Mouse (Mus musculus) thymus, postnatal 25 days (tissue): ENCODE results near the gene Camkk2.
A peak's percentile ranks its signal among the peaks of the same experiment; 100 is the strongest.

Source experiments
- DNase-seq: peaks from one replicate; pipeline ENCODE4 v3.0.0; 2022

The Camkk2 gene

GRCm38 (mm10) chr5:122779277-122779834, at the start of gene Camkk2:
TSS of gene Camkk2 (minus strand) at chr5:122779409.
- DNase-seq = peak; percentile 78

DNA sequence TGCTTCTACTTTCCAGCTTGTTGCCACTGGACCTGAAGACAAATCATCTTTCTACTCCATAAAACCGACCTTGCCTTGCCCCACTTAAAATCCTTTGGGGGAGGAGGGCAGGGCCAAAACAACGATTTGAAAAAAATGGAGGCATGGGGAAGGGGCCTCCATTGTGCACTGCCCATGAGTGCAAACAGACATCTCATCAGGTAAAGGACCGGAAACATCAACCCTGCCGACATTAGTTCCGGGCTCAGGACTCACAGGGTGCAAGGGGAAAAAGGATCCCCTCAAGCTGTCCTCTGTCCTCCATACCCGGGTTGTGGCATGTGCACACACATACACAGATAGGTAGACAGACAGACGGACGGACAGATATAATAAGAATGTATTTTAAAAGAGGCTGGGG, 45.9 kb upstream of the Camkk2 start:
- DNase-seq = no peak

DNA sequence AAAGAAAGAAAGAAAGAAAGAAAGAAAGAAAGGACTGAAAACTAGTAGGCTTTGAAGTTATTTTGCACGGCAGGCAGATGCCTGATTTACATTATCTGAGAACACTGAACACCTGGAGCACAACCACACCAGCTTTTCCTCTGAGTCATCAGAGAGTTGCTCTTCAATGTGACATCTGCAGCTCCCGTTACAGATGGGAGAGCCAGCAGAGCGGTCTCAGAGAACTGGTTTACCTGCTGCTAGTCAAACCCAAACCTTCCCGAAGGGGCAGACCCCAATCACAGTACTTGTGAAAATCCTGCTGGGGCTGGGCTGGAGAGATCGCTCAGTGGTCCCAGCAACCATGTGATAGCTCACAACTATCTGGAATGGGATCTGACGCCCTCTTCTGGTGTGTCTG, 45.2 kb upstream of the Camkk2 start:
- DNase-seq = peak; percentile 63

DNA sequence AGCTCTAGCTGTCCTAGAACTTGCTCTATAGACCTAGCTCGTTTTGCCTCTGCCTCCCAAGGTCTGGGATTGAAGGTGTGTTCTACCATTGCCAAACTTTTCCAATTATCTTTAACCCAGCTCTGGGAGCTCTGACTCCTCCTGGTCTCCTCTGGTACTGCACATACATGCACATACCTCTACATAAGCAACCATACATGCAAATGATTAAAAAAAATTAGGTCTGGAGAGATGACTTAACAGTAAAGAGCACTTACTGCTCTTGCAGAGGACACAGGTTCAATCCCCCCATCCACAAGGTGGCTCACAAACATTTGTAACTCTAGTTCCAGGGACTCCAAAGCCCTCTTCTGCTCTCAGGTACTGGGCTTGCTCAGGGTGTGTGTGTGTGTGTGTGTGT, 44.8 kb upstream of the Camkk2 start:
- DNase-seq = peak; percentile 37

GRCm38 (mm10) chr5:122822441-122822840, 43.2 kb upstream of the Camkk2 start:
- DNase-seq = no peak

DNA sequence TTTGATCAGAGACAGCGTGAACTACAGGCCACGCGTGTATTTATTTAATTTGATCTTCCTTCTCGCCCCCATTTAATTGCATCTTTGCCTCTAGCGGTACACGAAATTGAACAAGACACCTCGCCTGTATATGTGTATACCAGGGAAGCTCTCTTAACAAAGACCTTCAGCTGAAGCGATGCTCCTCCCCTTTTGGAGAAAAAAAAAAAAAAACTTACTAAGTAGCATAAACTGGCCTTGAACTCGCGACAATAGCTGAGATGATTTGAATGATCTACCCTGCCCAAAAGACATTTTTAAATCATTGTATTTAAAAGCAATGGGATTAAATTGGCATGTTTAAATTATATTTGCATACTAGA, 42.3 kb upstream of the Camkk2 start:
- no peak for DNase-seq

DNA sequence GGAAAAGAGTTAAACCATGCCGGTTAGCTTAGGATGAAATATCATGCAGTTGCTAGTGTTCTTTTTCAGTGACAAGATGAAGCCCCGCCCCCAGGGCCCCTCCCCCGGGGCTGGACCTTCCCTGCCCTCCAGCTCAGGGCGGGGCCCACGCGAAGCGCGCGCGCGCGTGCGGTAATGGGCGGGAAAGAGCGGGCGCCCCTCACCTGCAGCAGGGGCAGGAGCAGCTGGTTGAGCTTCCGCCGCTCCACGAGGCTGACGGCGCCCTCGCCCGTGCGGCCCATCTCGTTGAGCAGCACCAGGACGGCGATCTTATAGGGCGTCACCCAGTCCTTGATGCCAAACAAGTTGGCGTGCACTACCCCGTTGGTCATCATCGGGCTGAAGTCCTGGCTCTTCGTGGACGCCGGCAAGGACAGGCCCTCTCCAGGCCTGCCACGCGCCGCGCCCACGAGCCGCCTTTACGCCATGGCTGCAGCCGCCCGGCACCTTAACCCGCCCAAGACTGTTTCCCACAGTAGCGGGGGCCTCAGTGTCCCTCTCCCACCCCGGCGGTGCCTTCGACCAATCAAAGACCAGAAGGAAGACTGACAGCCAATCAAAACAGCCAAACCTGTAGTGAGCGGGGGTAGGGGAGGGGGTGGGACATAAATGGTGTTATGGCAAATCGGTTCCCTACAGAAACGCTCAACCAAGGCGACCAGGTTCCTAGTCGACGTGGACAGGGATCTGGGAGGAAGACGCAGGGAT, 41.7 kb upstream of the Camkk2 start, which contains the start of gene Anapc5:
TSS of gene Anapc5 (minus strand) at position 563 of the 747 bp plus-strand sequence.
- peak; percentile 94 for DNase-seq

- DNase-seq = no peak
Observed at GRCm38 (mm10) chr5:122812699-122813098, 33.5 kb upstream of the Camkk2 start.

DNA sequence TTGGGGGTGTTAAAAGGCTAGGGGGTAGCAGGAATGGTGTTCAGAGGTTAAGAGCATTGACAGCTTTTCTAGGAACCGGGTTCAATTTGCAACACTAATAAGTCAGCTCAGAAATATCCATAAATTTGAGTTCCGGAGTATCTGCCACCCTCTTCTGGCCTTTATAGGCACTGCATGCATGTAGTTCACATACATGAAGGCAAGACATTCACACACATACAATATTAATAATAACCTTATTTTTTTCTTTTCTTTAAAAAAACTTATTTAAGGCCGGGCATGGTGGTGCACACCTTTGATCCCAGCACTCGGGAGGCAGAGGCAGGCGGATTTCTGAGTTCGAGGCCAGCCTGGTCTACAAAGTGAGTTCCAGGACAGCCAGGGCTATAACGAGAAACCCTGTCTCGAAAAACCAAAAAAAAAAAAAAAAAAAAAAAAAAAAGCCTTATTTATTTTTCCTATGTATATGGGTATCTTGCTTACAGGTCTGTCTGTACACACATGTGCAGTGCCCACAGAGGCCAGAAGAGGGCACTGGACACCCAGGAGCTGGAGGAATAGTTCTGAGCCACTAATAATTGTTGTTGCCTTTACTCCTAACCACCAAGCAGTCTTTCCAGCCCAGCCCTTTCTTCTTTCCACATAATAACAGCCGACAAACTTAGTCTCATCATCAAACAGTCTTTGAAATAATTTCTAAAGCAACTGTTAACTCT, 32.3 kb upstream of the Camkk2 start:
- DNase-seq = peak; percentile 77

- no peak for DNase-seq
Observed at GRCm38 (mm10) chr5:122805503-122805902, 26.3 kb upstream of the Camkk2 start.

DNA sequence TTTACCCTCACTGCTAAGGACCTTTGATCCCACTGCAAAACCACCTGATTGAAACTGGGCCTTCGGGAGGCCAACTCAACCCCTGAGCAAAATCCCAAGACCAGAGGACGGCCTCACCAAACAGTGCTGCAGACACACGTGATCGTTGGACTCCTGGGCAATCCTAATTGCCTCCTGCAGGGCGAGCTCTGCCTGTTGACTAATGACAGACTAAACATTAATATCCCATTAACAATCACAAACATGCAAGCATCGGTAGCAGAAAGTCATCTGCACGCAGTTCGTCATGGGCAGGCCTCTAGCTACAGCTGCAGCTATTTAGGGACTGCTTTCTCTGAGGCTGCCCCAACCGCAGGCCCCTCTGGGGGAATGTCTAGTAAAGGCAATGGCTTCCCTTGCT, 23.5 kb upstream of the Camkk2 start:
- DNase-seq = no peak

GRCm38 (mm10) chr5:122801684-122802083, 22.5 kb upstream of the Camkk2 start:
- no peak for DNase-seq

DNA sequence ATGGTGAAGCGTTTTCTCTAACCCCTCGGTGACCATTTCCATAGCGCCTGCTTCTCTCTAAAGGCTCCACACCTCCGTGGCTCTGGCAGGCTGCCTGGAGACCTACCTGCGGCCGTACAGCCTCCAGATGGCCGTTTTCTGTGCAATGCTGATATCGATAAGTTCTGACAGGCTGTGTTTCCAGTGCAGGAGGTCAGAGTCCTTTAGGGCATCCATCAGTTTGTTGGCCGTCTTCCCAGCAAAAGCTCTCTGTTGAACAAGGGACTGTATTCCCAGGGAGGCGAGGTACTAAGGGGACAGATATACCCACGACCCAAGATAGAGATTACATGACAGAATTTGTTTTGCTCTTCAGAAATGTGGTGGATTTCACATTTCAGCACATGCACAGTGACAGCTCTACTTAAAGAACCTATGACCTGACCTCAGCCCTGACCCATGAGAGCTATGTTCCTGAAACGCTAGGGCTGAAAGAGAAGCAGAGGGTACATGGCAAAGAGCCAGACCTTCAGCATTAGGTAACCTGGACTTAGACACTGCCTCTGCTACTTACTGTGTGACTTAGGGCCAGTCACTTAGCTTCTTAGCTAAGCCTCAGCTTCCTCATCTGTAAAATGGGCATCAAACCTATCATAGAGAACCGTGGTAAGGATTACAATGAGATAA, 21.3 kb upstream of the Camkk2 start:
- no peak for DNase-seq

DNA sequence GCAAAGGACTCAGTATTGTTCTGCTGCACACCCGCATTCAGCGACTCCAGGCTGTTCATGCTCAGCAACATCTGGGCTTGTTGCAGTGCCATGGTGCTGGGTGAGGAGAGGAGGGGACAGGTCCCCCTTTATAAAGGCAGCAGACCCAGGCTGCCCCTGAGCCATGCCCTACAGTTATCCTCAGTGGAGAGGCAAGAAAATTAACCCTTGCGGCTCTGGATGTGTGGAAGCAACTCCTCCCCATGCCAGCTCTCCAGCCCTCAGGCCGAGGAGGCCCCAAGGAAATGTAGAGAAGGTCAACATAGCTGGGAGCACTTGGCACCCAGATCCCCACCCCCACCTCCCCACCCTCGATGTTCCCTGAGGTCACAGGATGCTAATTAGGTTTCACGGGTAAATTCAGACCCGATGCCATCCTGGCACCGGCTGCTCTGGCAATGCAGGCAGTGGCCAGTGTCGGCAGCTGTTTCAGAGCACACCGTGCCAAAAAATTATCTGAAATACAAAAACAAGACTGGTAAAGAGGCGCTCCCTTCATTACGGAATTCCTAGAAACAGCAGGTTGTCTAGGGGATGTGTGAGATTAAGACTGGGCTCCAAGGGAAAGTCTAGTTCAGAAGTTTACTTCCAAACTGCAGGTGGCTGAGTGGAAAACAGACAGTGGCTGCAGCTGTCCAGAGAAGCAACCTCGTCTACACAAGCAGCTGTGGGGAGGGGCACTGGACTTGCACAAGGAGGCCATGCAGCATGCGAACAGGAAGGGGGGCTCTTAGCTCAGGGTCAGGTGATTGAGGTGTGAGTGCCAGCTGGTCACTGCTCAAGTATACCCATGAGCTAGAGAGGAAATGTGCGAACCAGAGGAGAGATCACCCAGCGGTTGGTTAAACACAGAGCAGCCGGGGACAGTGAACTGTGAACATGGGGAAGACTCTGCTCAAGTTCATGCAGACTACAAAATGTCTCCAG, 20.5 kb upstream of the Camkk2 start:
- no peak for DNase-seq

DNA sequence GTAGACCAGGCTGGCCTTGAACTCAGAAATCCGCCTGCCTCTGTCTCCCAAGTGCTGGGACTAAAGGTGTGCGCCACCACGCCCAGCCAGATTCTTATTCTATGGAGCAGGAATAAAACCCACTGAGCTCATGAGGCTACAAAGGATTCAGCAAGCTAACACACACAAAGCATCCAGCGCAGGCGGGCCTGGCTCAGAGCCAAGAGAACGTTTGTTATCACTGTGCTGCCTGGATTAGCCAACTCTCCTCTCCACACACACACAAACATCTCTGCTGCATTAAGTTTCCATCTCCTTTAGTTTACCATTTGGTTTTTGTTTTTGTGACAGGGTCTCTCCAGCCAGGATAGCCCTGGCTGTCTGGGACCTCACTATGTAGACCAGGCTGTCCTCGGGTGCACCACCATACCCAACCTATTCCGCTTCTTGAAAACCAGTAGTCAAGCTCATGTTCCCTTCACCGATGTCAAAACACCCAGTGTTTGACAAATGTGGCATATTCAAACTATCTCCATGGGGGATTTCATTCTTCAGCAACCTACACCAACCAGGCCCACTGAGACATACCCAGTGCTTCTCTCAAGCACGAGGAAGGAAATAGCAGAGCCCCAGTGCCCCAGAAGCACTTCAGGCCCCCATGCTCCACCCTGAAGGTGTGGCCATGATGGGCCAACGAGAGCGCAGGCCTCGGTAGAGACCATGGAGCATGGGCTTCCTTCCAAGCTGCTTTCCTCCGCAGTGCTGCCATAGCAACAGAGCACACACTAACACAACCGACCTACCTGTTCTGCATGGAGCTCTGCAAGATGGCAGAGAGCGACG, 19.6 kb upstream of the Camkk2 start:
- no peak for DNase-seq

DNA sequence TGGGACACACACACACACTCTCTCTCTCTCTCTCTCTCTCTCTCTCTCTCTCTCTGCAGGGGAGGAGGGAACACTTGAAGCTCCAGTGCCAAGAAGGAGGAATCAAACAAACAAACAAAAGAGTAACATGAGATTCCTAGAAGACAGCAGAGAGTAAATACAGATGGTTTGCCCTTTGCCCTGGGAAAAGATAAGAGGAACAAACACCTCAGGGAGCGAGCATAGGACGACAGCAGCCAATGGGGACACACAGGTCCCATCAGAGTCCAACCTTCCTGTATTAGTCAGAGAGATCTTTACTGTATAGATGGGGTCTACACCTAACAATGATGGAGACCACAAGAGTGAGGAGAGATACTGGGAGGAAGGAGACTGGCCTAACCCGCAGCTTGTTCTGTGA, 18.7 kb upstream of the Camkk2 start:
- no peak for DNase-seq

DNA sequence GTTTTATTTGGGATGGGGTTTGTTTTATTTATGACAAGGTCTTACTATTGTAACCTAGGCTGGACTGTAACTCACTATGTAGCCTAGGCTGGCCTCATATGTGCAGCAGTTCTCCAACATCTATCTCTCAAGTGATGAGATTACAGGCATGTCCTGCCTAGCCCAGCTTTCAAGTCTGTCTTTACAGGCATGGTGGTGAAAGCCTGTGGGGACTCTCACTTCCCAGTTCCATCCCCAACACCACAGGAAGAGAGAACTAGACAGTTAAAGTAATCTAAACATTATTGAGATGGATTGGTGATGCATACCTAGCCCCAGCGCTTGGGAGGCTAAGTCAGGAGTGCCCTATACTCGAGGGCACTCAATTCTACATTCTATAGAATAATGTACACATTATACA, 9.5 kb upstream of the Camkk2 start:
- DNase-seq = no peak

- DNase-seq = no peak
Observed at GRCm38 (mm10) chr5:122786035-122786819, 7.0 kb upstream of the Camkk2 start.

- DNase-seq = no peak
Observed at GRCm38 (mm10) chr5:122783726-122784406, 4.7 kb upstream of the Camkk2 start.

DNA sequence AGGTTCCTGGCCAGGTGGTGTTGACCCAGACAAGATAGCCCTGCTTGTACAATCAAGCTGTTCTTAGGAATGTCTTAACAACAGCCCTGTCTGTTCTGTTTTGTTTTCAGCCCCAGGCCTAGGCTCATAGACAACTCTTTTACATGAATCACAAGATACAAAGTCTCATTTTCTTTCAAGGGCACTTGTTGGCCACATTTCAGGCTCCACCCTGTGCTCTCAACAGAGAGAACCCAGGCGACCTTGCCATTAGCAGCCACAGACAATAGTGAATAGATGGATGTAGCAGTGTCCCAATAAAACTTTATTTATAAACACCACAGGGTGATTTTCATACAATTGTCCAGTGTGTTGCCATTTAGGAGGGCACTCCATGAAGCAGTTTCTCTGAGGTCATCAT, 2.9 kb upstream of the Camkk2 start:
- no peak for DNase-seq
